ENCODE assay signal across 29 mouse cellular contexts in the genomic region with DNA sequence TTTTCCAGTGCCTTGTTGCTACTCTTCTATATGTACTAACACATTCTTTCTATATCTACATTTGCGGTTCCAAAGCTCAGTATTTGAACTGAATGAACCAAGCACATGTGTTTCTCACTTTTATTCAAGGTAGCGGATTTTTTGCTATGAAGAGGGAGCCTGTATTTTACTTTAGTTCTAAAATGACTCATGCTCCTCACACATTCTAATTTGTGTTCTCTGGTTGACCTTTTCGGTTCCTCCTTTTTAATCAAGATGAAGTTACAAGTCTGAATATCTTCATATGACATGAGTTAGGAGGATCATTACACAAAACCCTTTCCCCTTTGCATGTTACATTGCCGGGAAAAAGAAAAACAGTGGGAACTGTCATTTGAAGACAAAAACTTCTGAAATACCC. TPM values are rescaled to one million over a fixed set of nuclear protein-coding genes. Genes with fewer than 3 reads are reported as not detected.
DNase-seq lines count a peak whose midpoint lies in the region; ATAC-seq and TF ChIP-seq lines count a peak whose summit lies in the region.
"Had no signal": no experiment of that assay in that cellular context is flagged by ENCODE, and none has a peak within 500 bp of the region (broad histone marks: within the 10 kb centered on the region; RNA-seq: fewer than 3 reads in every experiment).

No protein-coding gene starts in this region.

- no peaks in the 10 kb centered on the region for H3K27me3 ChIP-seq in heart, adult 2 months (ENCODE audit: control insufficient read depth, insufficient read depth, low read length)
- H3K27me3 ChIP-seq in splenic B cell, adult 2 months (ENCODE audit: control insufficient read depth, insufficient read depth, low read length, poor library complexity, severe bottlenecking), result no peaks in the 10 kb centered on the region
- no peaks in the 10 kb centered on the region for H3K27me3 ChIP-seq in liver, postnatal 0 days (ENCODE audit: insufficient read depth, low read length)
- H3K27me3 ChIP-seq: embryonic facial prominence, embryonic 13.5 days; forebrain, embryonic 12.5 days; forebrain, embryonic 15.5 days; hindbrain, embryonic 13.5 days had no signal

- intact Hi-C loops in heart, adult 2 months (cut with DNase I), result no loop called here
- intact Hi-C loops in heart, postnatal 25 days (cut with DNase I), result no loop called here

- no peak overlapping the region for H3K4me3 ChIP-seq in heart, adult 2 months
- H3K4me3 ChIP-seq in liver, postnatal 0 days (ENCODE audit: low read depth, low read length), result no peak overlapping the region
- H3K4me3 ChIP-seq: embryonic facial prominence, embryonic 10.5 days; embryonic facial prominence, embryonic 13.5 days; erythroblast, embryonic 14.5 days; forebrain, embryonic 12.5 days; forebrain, embryonic 15.5 days; hindbrain, embryonic 10.5 days; hindbrain, embryonic 13.5 days had no signal

- TF ChIP-seq EP300 in heart, adult 2 months (IDR thresholded peaks at IDR 0.05; ENCODE audit: insufficient read depth, low read depth, low read length), result no peak
- TF ChIP-seq EP300 in liver, postnatal 0 days (IDR thresholded peaks at IDR 0.05; ENCODE audit: low read depth), result no peak

- 85% methylated on average over 4 of the region's 4 CpGs for WGBS in heart, adult 2 months
- 83% methylated on average over 4 of the region's 4 CpGs for WGBS in liver, postnatal 0 days (ENCODE audit: insufficient replicate concordance)

- H3K4me2 ChIP-seq in liver, postnatal 0 days (ENCODE audit: low read depth, low read length), result no peak overlapping the region
- H3K4me2 ChIP-seq: embryonic facial prominence, embryonic 13.5 days; forebrain, embryonic 12.5 days; forebrain, embryonic 15.5 days; heart, embryonic 11.5 days; hindbrain, embryonic 13.5 days had no signal

- peaks cover 2% of the 10 kb centered on the region for H3K4me1 ChIP-seq in heart, adult 2 months (ENCODE audit: control insufficient read depth, insufficient read depth, low read length)
- no peaks in the 10 kb centered on the region for H3K4me1 ChIP-seq in liver, postnatal 0 days (ENCODE audit: insufficient read depth)
- H3K4me1 ChIP-seq: forebrain, embryonic 12.5 days; forebrain, embryonic 15.5 days; hindbrain, embryonic 10.5 days; hindbrain, embryonic 13.5 days had no signal

- TF ChIP-seq POLR2A in heart, adult 2 months (IDR thresholded peaks at IDR 0.05; ENCODE audit: insufficient read depth, low read depth, low read length), result no peak

- TF ChIP-seq CTCF in heart, adult 2 months (IDR thresholded peaks at IDR 0.05), result no peak
- no peak for TF ChIP-seq CTCF in liver, postnatal 0 days (IDR thresholded peaks at IDR 0.05; ENCODE audit: low read depth)

- no peaks in the 10 kb centered on the region; the same call in 1 of the 2 replicates for H3K36me3 ChIP-seq in heart, adult 2 months (ENCODE audit: control insufficient read depth, insufficient read depth, low read length)
- H3K36me3 ChIP-seq in splenic B cell, adult 2 months (ENCODE audit: control insufficient read depth, insufficient read depth, low read length, poor library complexity, severe bottlenecking), result no peaks in the 10 kb centered on the region
- no peaks in the 10 kb centered on the region for H3K36me3 ChIP-seq in liver, postnatal 0 days (replicated peaks; ENCODE audit: insufficient read depth, low read length)
- H3K36me3 ChIP-seq: embryonic facial prominence, embryonic 10.5 days; embryonic facial prominence, embryonic 13.5 days; forebrain, embryonic 12.5 days; forebrain, embryonic 15.5 days; G1E; hindbrain, embryonic 10.5 days; hindbrain, embryonic 13.5 days had no signal

- H3K79me2 ChIP-seq in heart, adult 2 months (replicated peaks; ENCODE audit: control insufficient read depth, insufficient read depth, low read length), result no peaks in the 10 kb centered on the region

- no peak overlapping the region for H3K9ac ChIP-seq in heart, adult 2 months (ENCODE audit: low read depth, low read length)
- no peak overlapping the region for H3K9ac ChIP-seq in liver, postnatal 0 days (replicated peaks)
- H3K9ac ChIP-seq: embryonic facial prominence, embryonic 13.5 days; forebrain, embryonic 12.5 days; forebrain, embryonic 15.5 days; hindbrain, embryonic 13.5 days had no signal

- H3K27ac ChIP-seq in heart, adult 2 months, result peak overlapping the region; percentile 7; the same call in 1 of the 2 replicates
- H3K27ac ChIP-seq in liver, postnatal 0 days (ENCODE audit: low read depth), result no peak overlapping the region
- H3K27ac ChIP-seq: embryonic facial prominence, embryonic 10.5 days; embryonic facial prominence, embryonic 13.5 days; forebrain, embryonic 12.5 days; forebrain, embryonic 15.5 days; hindbrain, embryonic 10.5 days; hindbrain, embryonic 13.5 days had no signal

- ATAC-seq in CD4-positive, CD25-positive, alpha-beta regulatory T cell, adult 4 months, result peak; percentile 37
- ATAC-seq in activated CD4-positive, CD25-positive, alpha-beta regulatory T cell, adult 4 months, result peak; percentile 24
- no peak for ATAC-seq in liver, postnatal 0 days
- ATAC-seq: forebrain, embryonic 15.5 days; hindbrain, embryonic 16.5 days had no signal

- DNase-seq in heart, adult 2 months, result no peak
- no peak for DNase-seq in heart, postnatal 25 days (ENCODE audit: low spot score)
- peak; percentile 19 for DNase-seq in splenic B cell, adult 2 months (ENCODE audit: low read depth, low spot score)
- no peak for DNase-seq in lung, adult 18-20 months
- DNase-seq in liver, postnatal 0 days, result no peak
- DNase-seq in layer of hippocampus, adult 9-10 months (ENCODE audit: low spot score), result no peak
- DNase-seq: adrenal gland, adult 8-10 months; adrenal gland, postnatal 25 days; B cell, adult 2 months; cerebellum, adult 11-12 months; cerebellum, adult 8-10 months; cerebellum, postnatal 10 days; cerebellum, postnatal 36 days; embryo, embryonic 11 days; gastrocnemius, postnatal 25 days; heart, adult 18-20 months; heart, postnatal 36 days had no signal

- H3K9me3 ChIP-seq in liver, postnatal 0 days (ENCODE audit: low read length), result no peaks in the 10 kb centered on the region
- H3K9me3 ChIP-seq: embryonic facial prominence, embryonic 13.5 days; forebrain, embryonic 12.5 days; forebrain, embryonic 15.5 days; hindbrain, embryonic 10.5 days; hindbrain, embryonic 13.5 days had no signal

RNA-seq across cellular contexts. Expression of gene Cnot6l, which starts 7.8 kb away (rescaled TPM):
- 10 to 100 TPM; 49.6 to 54.3 TPM for total RNA-seq in heart, adult 2 months (2021)
- polyA plus RNA-seq in heart, adult 2 months (2012; rRNA removed), result 6.8 and 12.8 TPM in 2 replicates
- total RNA-seq in heart, postnatal 25 days (2021), result 10 to 100 TPM; 59.6 to 75.5 TPM
- 10 to 100 TPM; 72.2 to 73.2 TPM for polyA plus RNA-seq in CD4-positive, CD25-positive, alpha-beta regulatory T cell, adult 4 months (2017; shearing (Covaris generic))
- polyA plus RNA-seq in activated CD4-positive, CD25-positive, alpha-beta regulatory T cell, adult 4 months (2017; shearing (Covaris generic)), result 10 to 100 TPM; 77.2 to 84.4 TPM
- 10.5 and 12.6 TPM in 2 replicates for polyA plus RNA-seq in liver, postnatal 0 days (2015; fragmentation: Nextera tagmentation; extraction: Ambion mirVana)

RNA-seq across cellular contexts. Expression of gene Mrpl1, which starts 37.5 kb away (rescaled TPM):
- 10 to 100 TPM; 25.8 to 27.4 TPM for total RNA-seq in heart, adult 2 months (2021)
- polyA plus RNA-seq in heart, adult 2 months (2012; rRNA removed), result 4.8 and 9.0 TPM in 2 replicates
- total RNA-seq in heart, postnatal 25 days (2021), result 10 to 100 TPM; 29.4 to 32.1 TPM
- polyA plus RNA-seq in CD4-positive, CD25-positive, alpha-beta regulatory T cell, adult 4 months (2017; shearing (Covaris generic)), result 10 to 100 TPM; 23.2 to 24.7 TPM
- 10 to 100 TPM; 17.4 to 20.5 TPM for polyA plus RNA-seq in activated CD4-positive, CD25-positive, alpha-beta regulatory T cell, adult 4 months (2017; shearing (Covaris generic))
- 14.6 and 15.1 TPM in 2 replicates for polyA plus RNA-seq in liver, postnatal 0 days (2015; fragmentation: Nextera tagmentation; extraction: Ambion mirVana)
